Mouse (Mus musculus): ENCODE measurements around the gene Tagln2. TPM values are rescaled to one million over a fixed set of nuclear protein-coding genes. Genes with fewer than 3 reads are reported as not detected.

Tagln2 gene
- polyA plus RNA-seq, 1 experiment from 2014 or later: 374 TPM

DNA sequence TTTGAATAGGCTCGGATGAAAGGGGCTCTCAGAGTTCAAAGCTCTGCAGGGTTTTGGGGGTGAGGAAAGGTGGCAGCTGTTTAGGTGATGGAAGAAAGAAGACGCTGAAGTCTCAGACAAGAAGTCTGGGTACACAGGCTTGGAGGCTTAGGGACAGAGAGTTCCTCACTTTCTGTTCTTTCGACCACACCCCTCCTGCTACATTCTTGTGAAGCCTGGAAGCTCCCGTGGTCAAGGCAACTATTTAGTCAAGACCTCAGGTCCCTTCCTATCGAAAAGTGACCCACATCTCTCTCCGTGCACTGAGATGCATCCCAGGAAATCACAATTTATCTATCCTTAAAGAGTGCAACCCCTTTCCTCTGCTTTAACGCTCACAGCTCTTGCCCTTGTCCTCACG is 49.9 kb downstream of the Tagln2 start:
- peak overlapping the region; percentile 70 for H3K4me2 ChIP-seq (replicated peaks; ENCODE audit: low read depth)
- H3K9ac ChIP-seq (ENCODE audit: low read depth, low read length): no peak overlapping the region
- H3K27me3 ChIP-seq (replicated peaks; ENCODE audit: control insufficient read depth, insufficient read depth, low read length): no peaks in the 10 kb centered on the region
- H3K9me3 ChIP-seq (ENCODE audit: control insufficient read depth): no peaks in the 10 kb centered on the region
- TF ChIP-seq CTCF (IDR thresholded peaks at IDR 0.05; ENCODE audit: low read depth): no peak
- 4% methylated on average over 8 of the region's 8 CpGs for WGBS
- no peaks in the 10 kb centered on the region for H3K36me3 ChIP-seq (ENCODE audit: control insufficient read depth, insufficient read depth)
- peak overlapping the region; percentile 48 for H3K4me3 ChIP-seq (ENCODE audit: low read depth, low read length)
- no peak overlapping the region for H3K27ac ChIP-seq (ENCODE audit: low read depth, low read length)
- 0 out of 2 replicates have a peak, but pooled peaks cover 12% of the 10 kb centered on the region for H3K4me1 ChIP-seq (replicated peaks; ENCODE audit: control insufficient read depth, insufficient read depth, low read length)
- no peak for ATAC-seq

DNA sequence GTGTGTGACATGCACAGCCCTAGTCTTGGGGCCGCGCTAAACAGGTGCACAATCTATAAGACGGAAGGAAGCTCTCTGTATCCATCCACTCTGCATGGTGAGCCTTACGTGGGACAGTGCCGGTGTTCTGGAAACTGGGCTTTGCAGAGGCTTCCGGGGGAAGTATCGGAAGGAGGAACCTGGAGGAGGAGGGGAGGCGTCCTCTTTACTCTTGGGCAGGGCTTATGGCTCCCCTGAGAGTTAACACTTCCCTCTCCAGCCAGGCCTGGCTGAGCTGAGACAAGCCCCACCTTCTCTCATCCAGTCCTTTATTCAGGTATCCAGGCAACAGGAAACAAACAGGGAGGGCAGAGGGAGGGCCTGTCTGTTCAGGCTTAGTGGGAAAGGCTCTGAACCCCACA is 50.7 kb downstream of the Tagln2 start:
- 0 out of 2 replicates have a peak overlapping the region, but pooled peaks have one; percentile 38 for H3K9ac ChIP-seq (ENCODE audit: low read depth, low read length)
- ATAC-seq: peak; percentile 79
- H3K4me2 ChIP-seq (replicated peaks; ENCODE audit: low read depth): peak overlapping the region; percentile 70
- 0% methylated on average over 8 of the region's 8 CpGs for WGBS
- H3K27me3 ChIP-seq (replicated peaks; ENCODE audit: control insufficient read depth, insufficient read depth, low read length): no peaks in the 10 kb centered on the region
- peak overlapping the region; percentile 48 for H3K4me3 ChIP-seq (ENCODE audit: low read depth, low read length)
- no peaks in the 10 kb centered on the region for H3K9me3 ChIP-seq (ENCODE audit: control insufficient read depth)
- no peak for TF ChIP-seq CTCF (IDR thresholded peaks at IDR 0.05; ENCODE audit: low read depth)
- no peak overlapping the region for H3K27ac ChIP-seq (ENCODE audit: low read depth, low read length)
- H3K36me3 ChIP-seq (ENCODE audit: control insufficient read depth, insufficient read depth): no peaks in the 10 kb centered on the region
- H3K4me1 ChIP-seq (replicated peaks; ENCODE audit: control insufficient read depth, insufficient read depth, low read length): 0 out of 2 replicates have a peak, but pooled peaks cover 12% of the 10 kb centered on the region

GRCm38 (mm10) chr1:172551009-172551408 is 51.2 kb downstream of the Tagln2 start:
- no peaks in the 10 kb centered on the region for H3K27me3 ChIP-seq (replicated peaks; ENCODE audit: control insufficient read depth, insufficient read depth, low read length)
- WGBS: 45% methylated on average over 7 of the region's 7 CpGs
- TF ChIP-seq CTCF (IDR thresholded peaks at IDR 0.05; ENCODE audit: low read depth): no peak
- H3K9ac ChIP-seq (ENCODE audit: low read depth, low read length): no peak overlapping the region
- peak overlapping the region; percentile 48; the same call in 1 of the 2 replicates for H3K4me3 ChIP-seq (ENCODE audit: low read depth, low read length)
- no peak overlapping the region for H3K27ac ChIP-seq (ENCODE audit: low read depth, low read length)
- ATAC-seq: no peak
- 0 out of 2 replicates have a peak, but pooled peaks cover 12% of the 10 kb centered on the region for H3K4me1 ChIP-seq (replicated peaks; ENCODE audit: control insufficient read depth, insufficient read depth, low read length)
- no peaks in the 10 kb centered on the region for H3K36me3 ChIP-seq (ENCODE audit: control insufficient read depth, insufficient read depth)
- no peaks in the 10 kb centered on the region for H3K9me3 ChIP-seq (ENCODE audit: control insufficient read depth)
- peak overlapping the region; percentile 70 for H3K4me2 ChIP-seq (replicated peaks; ENCODE audit: low read depth)

DNA sequence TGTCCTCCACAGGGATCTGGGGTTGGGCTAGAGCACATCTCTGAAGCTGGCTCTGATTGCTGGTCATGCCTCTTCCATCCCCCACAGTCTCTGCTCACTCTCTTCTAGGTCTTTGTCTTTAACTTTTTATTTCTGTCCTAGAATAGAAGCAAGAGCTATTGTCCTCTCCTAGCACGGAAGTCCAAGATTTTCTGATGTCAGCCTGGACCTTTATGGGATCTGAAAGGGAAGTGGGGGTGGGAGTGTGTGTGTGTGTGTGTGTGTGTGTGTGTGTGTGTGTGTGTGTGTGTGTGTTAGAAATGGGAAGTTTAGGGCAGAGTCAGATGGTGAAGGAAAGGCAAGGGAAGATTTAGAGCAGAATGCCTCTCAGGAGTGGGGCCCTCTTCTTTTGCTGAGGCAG is 52.8 kb downstream of the Tagln2 start:
- Histone ChIP-seq H3K9me3 (ENCODE audit: control insufficient read depth) (no peaks in the 10 kb centered on the region), H3K4me1 (replicated peaks; ENCODE audit: control insufficient read depth, insufficient read depth, low read length) (0 out of 2 replicates have a peak, but pooled peaks cover 12% of the 10 kb centered on the region), H3K27me3 (replicated peaks; ENCODE audit: control insufficient read depth, insufficient read depth, low read length) (no peaks in the 10 kb centered on the region), H3K4me3 (ENCODE audit: low read depth, low read length) (no peak overlapping the region), H3K4me2 (replicated peaks; ENCODE audit: low read depth) (no peak overlapping the region), H3K9ac (ENCODE audit: low read depth, low read length) (no peak overlapping the region), H3K27ac (ENCODE audit: low read depth, low read length) (no peak overlapping the region), H3K36me3 (ENCODE audit: control insufficient read depth, insufficient read depth) (no peaks in the 10 kb centered on the region)
- no peak for ATAC-seq
- TF ChIP-seq CTCF (IDR thresholded peaks at IDR 0.05; ENCODE audit: low read depth): no peak
- WGBS: 72% methylated on average over 1 of the region's 1 CpGs

DNA sequence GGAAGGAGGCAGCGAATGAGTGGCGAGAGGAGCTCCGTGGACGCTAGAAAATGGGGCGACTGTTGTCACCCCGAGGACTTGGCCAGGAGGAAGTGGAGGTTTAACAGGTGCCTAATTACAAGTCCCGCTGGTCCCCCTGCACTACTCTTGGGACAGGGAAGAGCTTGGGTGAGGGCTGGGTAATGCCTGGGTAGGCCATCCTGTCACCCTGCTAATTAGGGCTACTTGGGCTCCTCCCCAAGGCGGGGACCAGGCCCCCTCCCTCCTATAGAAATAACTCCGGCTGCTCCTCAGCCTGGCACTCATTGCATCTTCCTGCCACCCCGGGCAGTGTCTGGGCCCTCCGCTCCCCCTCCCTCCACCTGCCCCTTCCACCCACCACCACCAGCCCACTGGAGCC is 55.8 kb downstream of the Tagln2 start, which contains the start of gene Vsig8:
Gene Vsig8, plus strand, starts transcription at position 301 of the 400 bp plus-strand sequence.
- Histone ChIP-seq H3K4me2 (replicated peaks; ENCODE audit: low read depth) (no peak within 1 kb of the TSS), H3K9me3 (ENCODE audit: control insufficient read depth) (no peaks in the 10 kb centered on the region), H3K9ac (ENCODE audit: low read depth, low read length) (no peak within 1 kb of the TSS), H3K27me3 (replicated peaks; ENCODE audit: control insufficient read depth, insufficient read depth, low read length) (no peaks in the 10 kb centered on the region), H3K36me3 (ENCODE audit: control insufficient read depth, insufficient read depth) (no peaks in the 10 kb centered on the region), H3K27ac (ENCODE audit: low read depth, low read length) (no peak within 1 kb of the TSS), H3K4me1 (replicated peaks; ENCODE audit: control insufficient read depth, insufficient read depth, low read length) (0 out of 2 replicates have a peak, but pooled peaks cover 5% of the 10 kb centered on the region), H3K4me3 (ENCODE audit: low read depth, low read length) (no peak within 1 kb of the TSS)
- no peak for TF ChIP-seq CTCF (IDR thresholded peaks at IDR 0.05; ENCODE audit: low read depth)
- ATAC-seq: no peak
- 80% methylated on average over 11 of the region's 11 CpGs for WGBS

Other genes starting within 250 kb of the Tagln2 start
- not detected in 2 replicates for gene Atp1a4, start 241.6 kb upstream of the Tagln2 start, polyA plus RNA-seq (2015; fragmentation: Nextera tagmentation; extraction: Ambion mirVana)
- 17.7 and 17.8 TPM in 2 replicates for gene Igsf8, start 238.4 kb upstream of the Tagln2 start, polyA plus RNA-seq (2015; fragmentation: Nextera tagmentation; extraction: Ambion mirVana)
- 1.9 and 2.8 TPM in 2 replicates for gene Atp1a2, start 202.0 kb upstream of the Tagln2 start, polyA plus RNA-seq (2015; fragmentation: Nextera tagmentation; extraction: Ambion mirVana)
- gene Kcnj9, start 170.7 kb upstream of the Tagln2 start, polyA plus RNA-seq (2015; fragmentation: Nextera tagmentation; extraction: Ambion mirVana): 0.05 TPM in 1 of 2 replicates, not detected in the other
- gene Kcnj10, start 158.8 kb upstream of the Tagln2 start, polyA plus RNA-seq (2015; fragmentation: Nextera tagmentation; extraction: Ambion mirVana): 0.16 and 0.17 TPM in 2 replicates
- gene Pigm, start 123.5 kb upstream of the Tagln2 start, polyA plus RNA-seq (2015; fragmentation: Nextera tagmentation; extraction: Ambion mirVana): 4.3 and 4.4 TPM in 2 replicates
- 1.8 and 2.1 TPM in 2 replicates for gene Slamf9, start 24.7 kb upstream of the Tagln2 start, polyA plus RNA-seq (2015; fragmentation: Nextera tagmentation; extraction: Ambion mirVana)
- 73.4 and 93.7 TPM in 2 replicates for gene Igsf9, start 18.3 kb upstream of the Tagln2 start, polyA plus RNA-seq (2015; fragmentation: Nextera tagmentation; extraction: Ambion mirVana)
- gene Cfap45, start 20.8 kb downstream of the Tagln2 start, polyA plus RNA-seq (2015; fragmentation: Nextera tagmentation; extraction: Ambion mirVana): 0.77 and 1.3 TPM in 2 replicates
- gene Vsig8, start 55.9 kb downstream of the Tagln2 start, polyA plus RNA-seq (2015; fragmentation: Nextera tagmentation; extraction: Ambion mirVana): 0.44 and 0.53 TPM in 2 replicates
- gene Slamf8, start 90.5 kb downstream of the Tagln2 start, polyA plus RNA-seq (2015; fragmentation: Nextera tagmentation; extraction: Ambion mirVana): 0.27 and 0.52 TPM in 2 replicates
- not detected in 2 replicates for gene Fcrl6, start 102.5 kb downstream of the Tagln2 start, polyA plus RNA-seq (2015; fragmentation: Nextera tagmentation; extraction: Ambion mirVana)
- 18.9 and 19.7 TPM in 2 replicates for gene Dusp23, start 132.9 kb downstream of the Tagln2 start, polyA plus RNA-seq (2015; fragmentation: Nextera tagmentation; extraction: Ambion mirVana)
- 0.12 and 0.17 TPM in 2 replicates for gene Crp, start 198.0 kb downstream of the Tagln2 start, polyA plus RNA-seq (2015; fragmentation: Nextera tagmentation; extraction: Ambion mirVana)